Mouse (Mus musculus): Measurements from ENCODE around the gene Sp9. TPM values are rescaled to one million over a fixed set of nuclear protein-coding genes. Genes with fewer than 3 reads are reported as not detected.

The Sp9 gene
- total RNA-seq, 4 experiments from 2014 or later: not detected

DNA sequence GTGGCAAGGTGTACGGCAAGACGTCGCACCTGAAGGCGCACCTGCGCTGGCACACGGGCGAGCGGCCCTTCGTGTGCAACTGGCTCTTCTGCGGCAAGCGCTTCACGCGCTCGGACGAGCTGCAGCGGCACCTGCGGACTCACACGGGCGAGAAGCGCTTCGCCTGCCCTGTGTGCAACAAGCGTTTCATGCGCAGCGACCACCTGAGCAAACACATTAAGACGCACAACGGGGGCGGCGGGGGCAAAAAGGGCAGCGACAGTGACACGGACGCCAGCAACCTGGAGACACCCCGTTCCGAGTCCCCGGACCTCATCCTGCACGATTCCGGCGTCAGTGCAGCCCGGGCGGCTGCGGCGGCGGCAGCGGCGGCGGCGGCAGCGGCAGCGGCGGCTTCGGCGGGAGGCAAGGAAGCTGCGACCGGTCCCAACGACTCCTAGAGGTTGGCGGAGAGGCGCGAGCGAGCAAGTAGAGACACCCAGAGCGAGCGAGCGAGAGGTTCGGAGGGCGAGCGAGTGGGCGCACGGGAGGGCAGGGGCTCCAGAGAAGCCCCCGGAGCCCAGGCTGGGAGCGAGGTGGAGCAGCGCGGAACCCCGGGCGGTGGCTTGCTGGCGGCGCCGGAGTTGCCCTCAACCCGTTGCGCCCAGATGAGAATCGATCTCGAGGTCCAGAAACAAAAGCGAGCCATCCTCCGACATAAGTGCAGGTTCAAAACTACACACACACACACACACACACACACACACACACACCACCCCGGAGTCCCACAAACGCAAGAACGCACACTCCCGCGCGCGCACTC lies 2.6 kb downstream of the Sp9 start:
- no peak for DNase-seq (ENCODE audit: low spot score)

DNA sequence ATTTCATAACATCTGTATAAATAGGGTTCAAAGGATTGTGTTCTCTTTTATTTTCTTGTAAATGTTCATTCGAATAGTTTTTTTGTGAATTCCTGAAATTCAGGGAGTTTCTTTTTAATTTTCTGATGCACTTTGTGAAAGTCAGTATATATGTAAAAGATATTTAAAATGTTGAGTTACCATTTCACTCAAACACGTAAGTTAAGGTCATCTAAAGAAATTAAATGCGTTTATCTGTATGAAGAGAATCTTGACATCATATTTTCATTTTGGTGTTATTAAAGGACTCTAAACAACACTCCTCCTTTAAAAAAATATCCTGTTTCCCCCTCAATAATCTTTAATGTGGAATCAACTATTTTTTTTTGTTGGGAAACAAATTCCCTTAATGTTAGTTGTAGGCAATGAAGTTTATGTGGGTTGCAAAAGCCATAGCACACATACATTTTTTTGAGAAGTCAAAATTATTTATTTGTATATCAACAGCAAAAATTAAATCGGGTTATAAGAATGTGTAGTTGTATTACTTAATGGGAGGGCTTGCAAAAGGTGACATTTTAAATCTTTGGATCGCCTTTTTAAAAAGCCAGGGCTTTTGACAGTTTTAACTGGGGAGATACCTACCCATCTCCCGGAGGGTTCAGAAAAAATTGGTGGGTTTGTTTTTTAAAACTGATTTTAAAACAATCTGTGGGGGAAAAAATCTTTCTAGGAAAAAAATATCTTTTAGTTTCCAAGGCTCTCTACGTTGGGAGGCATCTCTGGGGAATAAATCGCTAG lies 3.7 kb downstream of the Sp9 start:
- DNase-seq (ENCODE audit: low spot score): no peak

DNA sequence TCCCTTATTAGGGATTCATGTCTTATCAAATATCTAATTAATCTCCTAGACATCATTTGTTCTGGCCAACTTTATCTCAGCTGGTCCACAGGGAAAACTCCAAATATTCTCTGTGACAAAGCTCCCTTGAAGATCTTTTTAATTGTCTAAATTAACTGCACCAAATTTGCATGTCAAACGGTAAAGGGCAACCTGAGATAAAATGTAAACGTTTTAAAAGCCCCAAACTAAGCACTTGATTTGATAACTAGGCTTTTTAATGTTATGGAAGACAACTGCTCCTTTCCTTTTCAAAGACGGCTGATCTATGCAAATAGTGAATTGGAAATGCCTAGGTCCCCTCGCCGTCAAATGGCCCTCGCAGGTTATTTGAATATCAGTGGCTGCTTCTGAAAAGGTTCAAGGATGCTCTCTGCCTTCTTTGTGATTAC lies 4.4 kb downstream of the Sp9 start:
- DNase-seq (ENCODE audit: low spot score): no peak

DNA sequence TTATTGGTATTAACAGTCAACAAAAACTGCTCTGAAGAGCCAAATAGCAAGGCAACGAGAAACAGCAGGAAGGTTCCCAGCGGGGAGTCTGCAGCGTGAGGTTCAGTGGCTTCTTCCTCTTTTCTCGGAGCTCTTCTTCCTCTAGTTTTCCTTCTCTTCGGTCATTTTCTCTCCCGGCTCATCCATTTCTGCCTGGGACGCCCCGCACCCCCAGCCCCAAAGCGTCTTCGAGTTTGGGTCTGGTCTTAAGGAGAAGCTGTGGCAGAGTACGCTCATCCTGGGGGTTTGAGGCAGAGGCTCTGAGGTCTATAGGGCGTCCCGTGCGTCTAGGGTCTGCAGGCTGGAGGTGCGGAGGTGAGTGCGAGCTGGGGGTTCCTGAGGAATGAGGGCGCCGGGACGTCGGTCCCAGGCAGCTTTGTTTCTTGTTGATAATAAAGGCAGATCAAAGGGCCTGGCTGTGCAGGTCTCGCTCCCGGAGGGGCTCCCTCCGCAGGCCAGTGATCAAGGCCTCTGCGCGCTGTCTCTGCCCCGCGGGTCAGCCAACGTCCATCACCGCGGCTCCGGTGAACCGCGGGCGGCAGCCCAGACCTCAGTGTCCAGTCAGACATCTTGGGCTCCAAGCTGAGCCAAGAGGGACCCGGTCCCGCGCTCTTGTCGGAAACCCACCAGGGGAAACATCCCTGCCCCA lies 5.4 kb downstream of the Sp9 start:
- DNase-seq (ENCODE audit: low spot score): no peak

DNA sequence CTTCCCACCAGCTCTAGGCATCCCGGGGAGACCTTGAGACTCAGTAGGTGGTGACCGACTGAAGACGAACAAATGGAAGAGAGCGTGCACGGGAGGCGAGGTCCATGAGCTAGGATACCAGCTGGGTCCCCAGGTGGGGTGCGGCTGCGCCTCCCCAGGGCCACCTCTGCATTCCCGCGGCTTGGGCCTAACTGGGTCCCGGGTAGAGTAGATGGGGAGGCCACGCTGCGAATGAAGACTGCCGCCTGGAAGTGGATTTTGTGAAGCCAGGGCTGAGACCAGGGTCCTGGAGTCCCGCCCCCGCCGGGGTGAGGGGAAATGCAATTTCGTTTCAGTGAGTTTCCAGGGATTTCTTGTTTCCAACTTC lies 6.0 kb downstream of the Sp9 start:
- DNase-seq (ENCODE audit: low spot score): no peak

DNA sequence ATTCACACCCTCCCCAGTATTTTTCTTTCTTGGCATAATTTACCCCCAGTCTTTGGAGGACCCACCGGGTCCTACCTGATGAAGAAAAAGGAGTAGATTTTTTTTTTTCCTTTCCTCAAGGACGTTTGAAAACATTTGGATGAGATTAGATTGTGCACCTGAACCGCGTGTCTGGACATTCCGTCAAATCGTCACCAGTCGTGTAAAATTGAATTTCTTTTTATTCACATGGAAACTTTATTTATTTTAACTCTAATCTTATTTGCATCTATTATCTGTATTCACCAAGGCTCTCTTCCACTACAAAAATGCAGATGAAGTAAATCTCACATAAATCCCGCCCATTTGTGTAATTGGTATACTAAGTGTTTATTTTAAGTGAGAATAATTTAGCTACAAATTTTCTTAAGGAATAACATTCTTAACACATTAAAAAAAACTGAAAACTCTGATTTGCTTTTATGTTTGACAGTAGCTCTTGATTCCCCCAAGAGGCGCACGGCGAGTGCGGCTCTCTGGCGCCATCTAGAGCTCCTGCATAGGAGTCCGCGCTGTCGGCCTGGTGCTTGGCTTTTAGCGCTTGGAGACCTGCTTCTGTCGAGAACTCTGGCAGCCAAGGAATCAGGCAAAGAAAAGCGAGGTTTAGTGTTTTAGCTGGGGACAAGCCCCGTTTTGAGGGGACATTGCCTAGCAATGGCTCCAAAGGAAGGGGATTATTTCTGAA lies 6.6 kb downstream of the Sp9 start:
- peak; percentile 83 for DNase-seq (ENCODE audit: low spot score)

DNA sequence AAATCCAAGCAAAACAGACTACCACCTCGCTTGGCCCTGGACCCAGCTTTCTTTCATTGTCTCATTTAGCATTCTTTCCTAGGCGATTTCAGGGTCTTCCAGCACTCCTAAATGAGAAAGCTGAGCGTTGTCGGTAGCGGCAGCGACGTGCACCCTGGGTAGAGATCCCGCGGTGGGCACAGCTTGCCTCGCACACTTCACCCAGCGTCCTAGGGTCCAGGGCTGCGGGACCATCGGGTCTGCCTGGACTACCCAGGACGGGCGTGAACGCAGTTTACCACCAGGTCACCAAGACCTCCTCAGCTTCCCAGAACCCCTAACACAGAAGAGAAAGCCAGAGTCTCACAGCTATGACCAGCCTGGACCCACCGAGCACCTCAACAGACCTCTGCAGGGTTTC lies 7.1 kb downstream of the Sp9 start:
- no peak for DNase-seq (ENCODE audit: low spot score)

DNA sequence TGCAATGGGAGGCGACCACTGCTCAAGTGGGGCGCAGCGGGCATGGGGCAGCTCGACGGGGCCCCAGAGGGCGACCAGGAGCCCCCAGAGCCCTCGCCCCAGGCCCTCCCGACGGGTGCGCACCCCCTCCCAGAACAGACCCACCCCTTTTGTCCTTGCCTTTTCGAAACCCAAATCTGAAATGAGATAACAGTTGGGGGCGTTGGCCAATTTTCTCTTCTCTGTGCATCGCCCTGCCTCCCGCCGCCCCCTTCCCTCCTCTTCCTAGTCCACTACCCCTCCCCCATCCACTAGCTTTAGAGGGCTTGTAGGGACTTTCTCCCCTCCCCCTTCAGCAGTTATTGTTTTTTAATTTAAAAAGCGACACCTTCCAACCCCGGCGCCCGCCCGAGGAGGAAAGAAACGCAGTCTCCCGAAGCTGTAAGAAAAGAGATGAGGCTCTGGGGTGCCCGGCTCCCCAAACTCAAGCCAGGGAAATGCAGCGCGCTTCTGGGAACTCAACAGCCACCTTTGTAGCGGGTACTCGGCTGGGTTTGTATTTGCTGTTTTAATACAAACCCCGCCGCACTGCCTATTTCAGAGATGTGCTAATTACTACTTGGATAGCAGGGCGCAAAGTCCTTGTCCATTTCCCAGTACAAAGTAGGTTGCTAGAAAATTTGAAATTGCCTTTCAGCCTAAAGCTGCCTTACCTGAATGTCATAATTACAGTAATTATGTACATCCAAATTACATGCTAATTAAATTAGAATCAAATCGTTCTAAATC lies 7.7 kb downstream of the Sp9 start:
- DNase-seq (ENCODE audit: low spot score): no peak

DNA sequence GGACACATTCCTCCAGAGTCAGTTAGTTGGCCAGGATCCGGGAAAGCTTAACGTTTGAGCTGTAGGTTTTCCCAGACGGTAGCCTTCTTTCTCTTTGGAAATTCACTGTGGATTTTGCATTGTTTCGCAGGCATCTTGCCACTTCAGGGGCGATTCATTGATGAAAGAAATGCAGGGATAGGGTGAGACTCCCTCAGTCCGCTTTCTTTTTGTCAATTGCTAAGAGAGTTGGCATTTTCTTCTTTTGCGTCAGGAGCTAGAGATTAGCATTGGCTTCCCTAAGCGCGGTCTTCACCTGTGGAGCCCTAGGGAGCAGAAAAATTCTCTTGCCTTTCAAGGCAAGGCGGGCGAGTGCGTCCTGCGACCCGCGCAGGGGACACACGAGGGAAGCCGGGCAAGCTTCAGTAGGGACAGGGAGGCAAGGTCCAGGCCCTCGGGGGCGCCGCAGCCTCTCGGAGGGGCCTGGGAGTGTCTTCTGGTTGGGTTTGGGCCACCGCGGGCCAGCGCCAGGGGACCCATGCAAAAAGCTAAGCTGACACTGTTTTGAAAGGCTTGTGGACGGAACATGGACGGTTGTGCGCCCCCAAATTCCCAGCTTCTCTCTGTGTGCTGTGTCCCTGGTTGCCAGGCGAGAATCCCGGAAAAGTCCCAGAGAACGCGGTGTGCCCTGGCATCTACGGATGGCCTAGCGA lies 8.8 kb downstream of the Sp9 start:
- no peak for DNase-seq (ENCODE audit: low spot score)

DNA sequence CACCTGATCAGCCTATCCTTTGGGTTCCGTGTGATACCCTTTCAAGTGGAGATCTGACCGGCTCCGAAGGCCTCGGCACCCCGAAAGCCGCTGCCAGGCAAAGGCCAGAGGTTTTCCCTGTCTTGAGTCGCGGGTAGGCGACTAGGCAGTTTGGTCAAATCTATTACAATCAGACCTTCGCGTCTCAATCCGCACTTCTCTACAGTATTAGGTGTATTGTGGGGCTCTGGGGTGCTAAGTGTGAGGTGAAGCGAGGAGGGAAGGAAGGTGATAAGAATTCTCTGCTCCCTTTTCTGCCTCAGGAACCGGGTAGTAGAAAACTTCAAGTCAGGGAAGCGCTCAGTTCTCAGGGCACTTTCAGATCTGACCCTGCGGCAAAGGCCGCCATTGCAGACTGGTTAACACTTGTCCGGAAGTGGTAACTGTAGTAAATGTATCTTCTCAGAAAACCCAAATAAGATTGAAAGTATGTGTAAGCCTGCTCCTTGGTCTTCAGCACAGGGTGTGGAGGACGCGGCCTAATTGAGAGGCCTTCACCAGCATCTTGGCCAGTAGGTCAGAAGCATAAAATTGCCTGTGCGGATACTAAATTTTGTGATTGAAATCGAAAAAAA lies 9.4 kb downstream of the Sp9 start:
- DNase-seq (ENCODE audit: low spot score): no peak

DNA sequence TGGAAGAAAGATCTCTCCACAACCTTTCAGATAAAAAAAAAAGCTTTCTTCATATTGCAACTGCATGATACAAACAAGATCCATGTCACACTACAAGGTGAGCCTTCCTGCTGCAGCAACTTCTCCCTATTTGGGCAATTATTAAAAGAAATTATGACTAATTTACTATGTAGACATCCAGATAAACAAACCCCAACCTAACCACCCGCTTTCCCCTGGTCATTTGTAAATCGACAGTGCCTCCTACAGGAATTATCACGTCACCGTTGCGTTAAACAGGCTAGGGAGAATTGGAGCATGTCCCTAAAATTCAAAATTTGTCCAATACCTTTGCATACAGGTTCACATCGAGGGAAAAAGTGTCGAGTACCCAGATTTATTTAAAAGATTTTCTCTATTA lies 10.0 kb downstream of the Sp9 start:
- DNase-seq (ENCODE audit: low spot score): no peak

DNA sequence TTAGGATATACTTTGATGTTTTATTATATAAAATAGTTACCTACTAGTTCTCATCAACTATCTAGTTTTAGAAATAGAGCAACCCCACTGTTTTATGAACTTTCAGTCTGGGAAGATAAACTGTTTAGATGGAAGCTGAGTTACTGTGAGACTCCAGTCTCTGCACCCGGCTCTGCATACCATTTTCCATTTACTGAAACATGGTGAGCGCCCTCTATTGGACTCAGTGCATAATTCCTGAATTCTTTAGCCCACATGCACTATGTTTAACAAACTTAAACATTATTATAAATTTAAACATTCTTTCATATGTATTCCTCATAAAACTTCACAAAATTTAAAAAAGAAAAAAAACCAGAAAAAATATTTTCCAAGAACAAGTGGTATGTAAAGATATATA lies 13.9 kb downstream of the Sp9 start:
- DNase-seq (ENCODE audit: low spot score): no peak

DNA sequence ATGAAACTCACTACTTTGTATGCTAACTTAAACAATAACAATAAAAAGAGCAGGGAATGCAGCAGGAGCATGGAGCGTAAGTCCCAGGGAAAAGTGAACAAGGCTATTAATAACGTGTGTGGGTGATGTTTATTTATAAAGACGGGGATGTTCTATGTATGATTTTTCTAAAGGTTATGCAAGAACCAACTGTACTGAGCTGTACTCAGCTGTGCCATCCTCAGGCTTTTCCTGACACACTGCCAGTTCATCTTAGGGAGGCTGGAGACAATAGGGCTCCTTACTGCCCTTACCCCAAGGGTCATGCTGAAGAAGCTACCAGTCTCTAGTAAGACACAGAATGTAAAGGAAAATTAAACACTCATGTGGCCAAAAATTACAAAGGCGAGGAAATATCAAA lies 19.4 kb downstream of the Sp9 start:
- no peak for DNase-seq (ENCODE audit: low spot score)

DNA sequence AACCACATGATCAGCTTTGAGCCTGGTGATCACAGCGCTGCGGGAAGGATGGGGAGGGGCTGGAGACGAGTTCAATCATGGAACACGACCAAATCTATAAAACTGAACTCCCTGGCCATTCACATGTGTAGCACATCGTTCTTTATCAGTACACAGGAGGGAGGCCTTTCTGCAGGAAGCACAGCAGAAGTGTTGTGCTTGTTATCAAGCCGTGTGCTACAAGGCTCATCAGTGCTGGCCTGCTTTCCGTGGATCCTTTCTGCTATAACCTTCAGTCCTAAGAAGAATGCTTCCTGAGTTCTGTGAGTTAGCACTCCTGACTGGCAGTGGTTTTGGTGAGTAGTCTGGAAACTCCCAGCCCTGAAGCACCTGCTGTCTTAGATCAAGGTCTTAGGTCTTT lies 23.3 kb downstream of the Sp9 start:
- no peak for DNase-seq (ENCODE audit: low spot score)

DNA sequence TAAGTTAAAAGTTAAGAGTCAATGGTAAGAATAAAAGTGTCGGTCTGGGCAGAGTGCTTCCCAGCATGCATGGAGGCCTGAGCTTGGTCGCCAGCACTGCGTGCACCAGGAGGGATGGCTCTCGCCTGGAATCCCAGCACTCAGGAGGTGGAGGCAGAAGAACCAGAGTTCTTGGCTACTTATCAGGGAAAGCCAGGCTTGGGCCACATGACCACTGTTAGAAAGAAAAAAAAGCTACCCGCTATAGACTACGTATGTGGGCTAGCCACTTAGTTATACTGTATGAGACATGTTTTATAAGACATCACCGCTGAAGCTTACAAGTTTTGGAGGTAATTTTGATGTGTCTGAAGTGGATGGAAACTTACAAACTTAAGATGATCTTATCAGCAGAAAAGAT lies 26.4 kb downstream of the Sp9 start:
- no peak for DNase-seq (ENCODE audit: low spot score)

DNA sequence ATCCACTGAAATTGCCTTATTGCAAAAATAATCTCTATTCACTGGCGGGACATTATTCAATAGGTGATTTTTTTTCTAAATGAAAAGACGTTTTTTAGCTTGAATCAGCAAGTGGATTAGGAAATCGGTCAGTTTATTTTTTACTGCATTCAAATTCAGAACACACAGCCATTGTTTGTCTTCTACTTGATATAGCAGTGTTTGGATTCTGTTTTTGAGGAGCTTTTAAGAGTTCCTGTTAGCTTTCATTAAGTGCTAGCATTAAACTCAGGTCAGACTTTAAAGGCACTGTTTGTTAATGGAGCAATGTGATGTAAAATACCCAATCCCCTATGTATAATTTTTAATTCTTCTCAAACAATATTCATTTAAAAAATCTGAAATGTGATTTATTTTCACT lies 27.1 kb downstream of the Sp9 start:
- no peak for DNase-seq (ENCODE audit: low spot score)

DNA sequence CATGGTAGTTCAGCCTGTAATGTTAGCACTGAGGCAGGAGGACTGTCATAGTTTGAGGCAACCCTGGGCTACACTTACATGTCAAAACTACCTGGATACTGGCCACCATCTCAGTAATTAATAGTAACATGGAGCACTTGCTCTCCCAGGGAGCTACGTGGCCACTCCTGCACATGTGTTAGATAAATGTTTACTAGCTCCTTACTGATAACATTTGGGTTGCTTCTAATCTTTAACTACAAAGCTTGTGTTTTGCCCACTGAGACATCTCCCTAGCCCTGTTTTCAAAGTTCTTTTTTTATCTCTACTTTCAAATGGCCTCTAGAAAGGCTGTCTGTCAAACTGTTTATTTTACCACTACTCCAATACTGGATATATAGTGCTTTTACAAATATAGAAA lies 30.3 kb downstream of the Sp9 start:
- DNase-seq (ENCODE audit: low spot score): no peak

DNA sequence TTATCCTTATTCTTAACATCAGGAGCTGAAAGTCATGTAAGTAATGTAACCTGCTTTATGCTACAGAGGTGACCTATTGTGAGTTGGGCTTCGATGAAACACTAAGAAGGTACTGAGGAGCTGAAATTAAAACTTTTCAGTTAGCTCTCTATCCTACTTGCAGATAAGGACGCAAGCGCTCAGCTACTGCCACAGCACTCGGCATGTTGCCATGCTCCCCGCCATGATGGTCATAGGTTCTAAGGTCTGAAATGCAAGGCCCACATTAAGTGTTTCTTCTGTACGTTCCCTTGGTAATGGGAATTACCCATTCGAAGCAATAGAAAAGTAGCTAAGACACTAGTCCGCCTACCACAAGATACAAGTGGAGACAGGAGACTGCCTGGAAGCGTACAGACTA lies 31.0 kb downstream of the Sp9 start:
- DNase-seq (ENCODE audit: low spot score): no peak

DNA sequence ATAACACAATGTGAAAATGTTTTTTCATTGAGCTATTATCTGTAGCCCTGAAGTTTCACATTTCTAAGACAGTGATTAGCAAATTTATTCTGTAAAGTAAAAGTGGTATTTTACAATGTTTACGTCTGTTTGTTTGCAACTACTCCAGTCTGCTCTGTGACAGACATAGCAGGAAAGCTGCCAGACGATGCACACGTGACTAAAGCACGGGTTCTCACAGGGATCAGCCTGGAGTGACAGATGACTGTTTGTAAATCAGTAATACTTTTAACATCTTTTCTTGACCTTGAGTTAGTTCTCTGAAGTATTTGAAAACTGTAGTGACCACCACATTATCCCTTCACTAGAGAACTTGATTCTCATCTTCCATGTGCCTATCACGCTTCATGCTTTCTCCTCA lies 32.8 kb downstream of the Sp9 start:
- DNase-seq (ENCODE audit: low spot score): no peak

DNA sequence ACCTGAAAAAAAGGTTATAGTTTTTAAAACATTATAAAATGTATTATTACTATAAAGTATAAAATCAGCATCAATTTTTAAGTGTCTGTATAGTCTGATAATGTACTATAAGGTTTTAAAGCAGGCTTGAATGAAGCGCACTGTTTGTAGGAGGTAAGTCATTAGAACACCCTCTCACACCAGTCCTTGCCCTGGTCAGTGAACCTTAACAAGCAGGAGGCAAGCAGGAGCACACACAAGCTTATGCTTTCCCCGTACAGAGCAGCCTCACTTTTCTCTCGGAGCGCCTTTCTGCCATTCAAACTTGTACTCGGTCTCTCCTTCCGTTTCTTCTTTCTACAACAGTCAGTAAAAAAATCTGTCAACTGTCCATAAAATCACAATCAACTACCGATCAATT lies 34.3 kb downstream of the Sp9 start:
- no peak for DNase-seq (ENCODE audit: low spot score)
